Mouse (Mus musculus) ES-E14 (cell line): Measurements from ENCODE around the gene Fbxo46.

Source experiments
- HCFC1 ChIP-seq: IDR thresholded peaks from 2 replicates; pipeline ENCODE4 v1.6.1; 2012; ENCODE audit warnings: low read length, inconsistent platforms, borderline replicate concordance; ENCODE audit not compliant: insufficient read depth
- MAFK ChIP-seq: IDR thresholded peaks from 2 replicates; pipeline ENCODE4 v1.6.1; 2014; ENCODE audit warnings: mild to moderate bottlenecking, low read depth, low read length, inconsistent platforms; ENCODE audit not compliant: insufficient read depth
- ZNF384 ChIP-seq: IDR thresholded peaks from 2 replicates; pipeline ENCODE4 v1.6.1; 2012; ENCODE audit warnings: low read depth, low read length, inconsistent platforms

DNA sequence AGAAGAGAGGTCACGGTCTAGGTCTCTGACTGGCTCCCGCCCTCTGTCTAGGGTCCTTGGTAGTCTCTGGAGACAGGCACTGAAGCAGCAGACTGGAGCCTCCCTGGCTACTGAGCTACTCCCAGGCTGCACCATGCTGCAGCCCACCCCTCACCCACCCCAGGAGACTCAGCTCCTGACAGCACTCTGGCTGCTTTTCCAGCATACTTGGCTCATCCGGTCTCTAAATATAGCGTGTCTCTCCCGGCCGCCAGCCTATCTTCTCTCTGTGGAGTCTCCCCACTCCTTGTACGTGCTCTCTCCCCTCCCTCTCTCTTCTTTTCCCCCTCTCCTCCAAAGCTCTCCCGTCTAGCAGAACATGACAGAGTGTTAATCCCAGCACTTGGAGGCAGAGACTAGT lies 50.5 kb downstream of the Fbxo46 start:
- TF ChIP-seq MAFK (no peak), ZNF384 (no peak), HCFC1 (no peak)
